Mouse (Mus musculus) layer of hippocampus, postnatal 10 days (tissue): ENCODE data around the gene Zfp462. TPM values are rescaled to one million over a fixed set of nuclear protein-coding genes. Genes with fewer than 3 reads are reported as not detected.
A peak's percentile ranks its signal among the peaks of the same experiment; 100 is the strongest.
"Not testable (repeated sequence)": the region's sequence is repeated elsewhere in the genome, so short reads cannot be mapped to it uniquely, and the experiment has no call there.

ENCODE experiments used
- DNase-seq, 2 experiments: peaks; one replicate each; pipeline ENCODE4 v3.0.0; 2021; ENCODE audit warnings: low spot score in 2 of 2
- total RNA-seq, 2 experiments: library from RNA; stranded (reverse); gene quantifications; 2 replicates each; pipeline ENCODE4 v1.2.3; 2021

Gene Zfp462
- total RNA-seq, 2 experiments from 2014 or later: 60.9 to 68.6 TPM

GRCm38 (mm10) chr4:54993001-54993400, 48.2 kb downstream of the Zfp462 start:
- not testable (repeated sequence) for DNase-seq

GRCm38 (mm10) chr4:54995258-54995657, 50.4 kb downstream of the Zfp462 start:
- DNase-seq: no peak

- DNase-seq: no peak
These were observed 51.2 kb downstream of the Zfp462 start for GRCm38 (mm10) chr4:54996064-54996463.

GRCm38 (mm10) chr4:54998146-54998841, 53.4 kb downstream of the Zfp462 start:
- no peak for DNase-seq

- DNase-seq: no peak
These were observed 54.7 kb downstream of the Zfp462 start for GRCm38 (mm10) chr4:54999556-54999955.

- no peak for DNase-seq
These were observed 56.5 kb downstream of the Zfp462 start for GRCm38 (mm10) chr4:55001386-55001785.

GRCm38 (mm10) chr4:55003128-55003527, 58.3 kb downstream of the Zfp462 start:
- no peak for DNase-seq

- peak in 1 of 2 experiments; percentile 30 for DNase-seq
These were observed 60.2 kb downstream of the Zfp462 start for GRCm38 (mm10) chr4:55005066-55005465.

- peak; percentile 42 to 56 for DNase-seq
These were observed 60.7 kb downstream of the Zfp462 start for GRCm38 (mm10) chr4:55005521-55005969.

- no peak for DNase-seq
These were observed 61.2 kb downstream of the Zfp462 start for GRCm38 (mm10) chr4:55006024-55006423.

- DNase-seq: no peak
These were observed 63.8 kb downstream of the Zfp462 start for GRCm38 (mm10) chr4:55008616-55009015.

- no peak for DNase-seq
These were observed 66.5 kb downstream of the Zfp462 start for GRCm38 (mm10) chr4:55011391-55011790.

GRCm38 (mm10) chr4:55013563-55014248, 68.9 kb downstream of the Zfp462 start:
- peak; percentile 33 to 40 for DNase-seq

GRCm38 (mm10) chr4:55014731-55015463, 70.0 kb downstream of the Zfp462 start:
- DNase-seq: no peak

- DNase-seq: no peak
These were observed 70.7 kb downstream of the Zfp462 start for GRCm38 (mm10) chr4:55015517-55015916.

GRCm38 (mm10) chr4:55026109-55026646, 81.3 kb downstream of the Zfp462 start:
- no peak for DNase-seq

- no peak for DNase-seq
These were observed 85.6 kb downstream of the Zfp462 start for GRCm38 (mm10) chr4:55030401-55030800.

GRCm38 (mm10) chr4:55032317-55032930, 87.6 kb downstream of the Zfp462 start:
- peak in 1 of 2 experiments; percentile 31 for DNase-seq

GRCm38 (mm10) chr4:55033452-55033851, 88.6 kb downstream of the Zfp462 start:
- no peak for DNase-seq

- DNase-seq: no peak
These were observed 93.3 kb downstream of the Zfp462 start for GRCm38 (mm10) chr4:55038139-55038538.
